Mouse (Mus musculus): Measurements from ENCODE around the gene Ccs. TPM values are rescaled to one million over a fixed set of nuclear protein-coding genes. Genes with fewer than 3 reads are reported as not detected.

Ccs gene
- total RNA-seq, 2 experiments from 2014 or later, result 39.4 to 47.5 TPM

DNA sequence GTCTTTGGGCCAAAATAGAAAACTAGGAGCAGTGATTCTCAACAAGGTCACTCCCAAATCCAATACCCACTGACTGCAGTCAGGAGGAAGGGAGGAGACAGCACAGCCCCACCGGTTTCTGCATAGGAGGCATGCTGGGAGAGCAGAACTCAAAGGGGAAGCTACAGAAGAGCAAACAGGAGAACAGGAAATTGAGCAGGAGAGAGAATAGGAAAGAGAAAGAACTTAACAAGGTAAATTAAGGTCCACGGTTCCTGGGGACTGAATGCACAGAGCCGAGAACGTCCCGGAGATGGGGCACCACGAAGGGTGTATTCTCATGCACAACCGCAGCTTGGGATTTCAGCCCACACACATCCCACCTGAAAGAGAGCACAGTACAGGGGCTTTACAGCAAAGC, 53.9 kb downstream of the Ccs start:
- DNase-seq (ENCODE audit: low spot score in 2 of 2), result no peak

DNA sequence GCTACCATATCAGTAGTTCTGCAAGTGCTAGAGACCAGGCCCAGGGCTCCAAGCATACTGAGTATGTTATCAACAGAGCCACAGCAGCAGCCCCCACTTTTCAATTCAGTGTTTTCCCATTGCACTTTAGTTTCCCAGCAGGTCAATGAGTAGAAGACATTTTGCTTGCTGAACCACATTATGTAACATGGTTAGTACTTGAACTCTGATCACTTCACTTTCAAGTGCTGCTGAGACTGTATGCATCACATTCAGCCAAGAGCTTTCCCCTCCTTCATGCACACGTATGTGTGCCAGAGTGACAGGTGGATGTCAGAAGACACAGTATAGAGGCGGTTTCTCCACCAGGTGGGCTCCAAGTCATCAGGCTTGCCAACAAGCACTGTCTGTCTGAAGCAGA, 56.2 kb downstream of the Ccs start:
- no peak for DNase-seq (ENCODE audit: low spot score in 2 of 2)

Other genes with a start within 250 kb of the Ccs start
- gene Lrfn4, start 223.7 kb downstream of the Ccs start, total RNA-seq (2021), result 10 to 100 TPM; 67.0 to 67.3 TPM
- gene Rce1, start 213.7 kb downstream of the Ccs start, total RNA-seq (2021), result 10 to 100 TPM; 19.8 to 20.9 TPM
- gene Gm960, start 140.7 kb downstream of the Ccs start, total RNA-seq (2021), result 1 to 10 TPM; 2.1 to 2.3 TPM
- 100 to 1,000 TPM; 545 to 601 TPM for gene Sptbn2, start 128.2 kb downstream of the Ccs start, total RNA-seq (2021)
- 10 to 100 TPM; 16.6 to 16.8 TPM for gene Rbm4b, start 82.8 kb downstream of the Ccs start, total RNA-seq (2021)
- 10 to 100 TPM; 68.7 to 71.1 TPM for gene Rbm4, start 45.4 kb downstream of the Ccs start, total RNA-seq (2021)
- 10 to 100 TPM; 20.7 to 22.3 TPM for gene Gm21992, start 27.7 kb downstream of the Ccs start, total RNA-seq (2021)
- gene Rbm14, start 27.7 kb downstream of the Ccs start, total RNA-seq (2021), result 10 to 100 TPM; 41.2 to 49.4 TPM
- 1 to 10 TPM; 1.9 to 2.6 TPM for gene Ccdc87, start within 50 bp of the Ccs start, total RNA-seq (2021)
- 100 to 1,000 TPM in 1 of 2 experiments, 10 to 100 TPM in 1; 95.2 to 102 TPM for gene Ctsf, start 15.8 kb upstream of the Ccs start, total RNA-seq (2021)
- 1 to 10 TPM; 1.9 to 2.1 TPM for gene Actn3, start 38.6 kb upstream of the Ccs start, total RNA-seq (2021)
- gene Zdhhc24, start 39.3 kb upstream of the Ccs start, total RNA-seq (2021), result 10 to 100 TPM; 23.5 to 26.3 TPM
- 10 to 100 TPM; 31.3 to 34.8 TPM for gene Bbs1, start 67.3 kb upstream of the Ccs start, total RNA-seq (2021)
- 10 to 100 TPM; 62.0 to 62.7 TPM for gene Dpp3, start 89.0 kb upstream of the Ccs start, total RNA-seq (2021)
- gene Peli3, start 103.8 kb upstream of the Ccs start, total RNA-seq (2021), result 10 to 100 TPM; 18.0 to 18.4 TPM
- 10 to 100 TPM; 62.7 to 68.8 TPM for gene Mrpl11, start 122.8 kb upstream of the Ccs start, total RNA-seq (2021)
- gene Npas4, start 151.0 kb upstream of the Ccs start, total RNA-seq (2021), result 1 to 10 TPM; 4.8 to 5.0 TPM
- 10 to 100 TPM; 21.0 to 21.9 TPM for gene Slc29a2, start 184.5 kb upstream of the Ccs start, total RNA-seq (2021)
- 100 to 1,000 TPM; 125 to 126 TPM for gene B4gat1, start 199.5 kb upstream of the Ccs start, total RNA-seq (2021)
- 1 to 10 TPM; 3.4 to 6.9 TPM for gene AC124502.3, start 199.6 kb upstream of the Ccs start, total RNA-seq (2021)
- gene Brms1, start 202.0 kb upstream of the Ccs start, total RNA-seq (2021), result 10 to 100 TPM in 1 of 2 experiments, 1 to 10 TPM in 1; 8.7 to 11.9 TPM
- 10 to 100 TPM; 26.4 to 26.6 TPM for gene Rin1, start 211.1 kb upstream of the Ccs start, total RNA-seq (2021)
- 10 to 100 TPM in 1 of 2 experiments, 1 to 10 TPM in 1; 9.9 to 10.2 TPM for gene Cd248, start 228.7 kb upstream of the Ccs start, total RNA-seq (2021)
- 10 to 100 TPM; 96.6 to 98.0 TPM for gene Tmem151a, start 246.2 kb upstream of the Ccs start, total RNA-seq (2021)
- gene Yif1a, start 249.2 kb upstream of the Ccs start, total RNA-seq (2021), result 10 to 100 TPM; 24.7 to 29.9 TPM

All from layer of hippocampus, postnatal 10 days (tissue).